Mouse (Mus musculus) small intestine, adult 2 months (tissue): Measurements from ENCODE around the gene Ntf5. TPM values are rescaled to one million over a fixed set of nuclear protein-coding genes. Genes with fewer than 3 reads are reported as not detected.
A peak's percentile ranks its signal among the peaks of the same experiment; 100 is the strongest.

Experiments
- H3K27ac ChIP-seq: fragments of 200-500 bp; 2 replicates; pipeline ENCODE4 v1.5.1; 2012; ENCODE audit warnings: low read depth, low read length, control low read depth, inconsistent platforms; ENCODE audit not compliant: insufficient read depth
- H3K27me3 ChIP-seq: fragments of 200-500 bp; 2 replicates; pipeline ENCODE4 v1.6.1; 2012; ENCODE audit warnings: mild to moderate bottlenecking, moderate library complexity, low read length, inconsistent platforms; ENCODE audit not compliant: control insufficient read depth, insufficient read depth
- H3K36me3 ChIP-seq: fragments of 200-500 bp; 2 replicates; pipeline ENCODE4 v1.6.1; 2012; ENCODE audit warnings: mild to moderate bottlenecking, low read length, control low read depth, inconsistent platforms; ENCODE audit not compliant: control insufficient read depth, insufficient read depth
- H3K4me1 ChIP-seq: fragments of 200-500 bp; 2 replicates; pipeline ENCODE4 v1.6.1; 2012; ENCODE audit warnings: low read length, inconsistent platforms, mixed read lengths; ENCODE audit not compliant: control insufficient read depth, insufficient read depth, insufficient read length
- H3K4me3 ChIP-seq: fragments of 200-500 bp; 2 replicates; pipeline ENCODE4 v1.5.1; 2012; ENCODE audit warnings: low read depth, mild to moderate bottlenecking, control low read depth, inconsistent platforms, low read length, moderate library complexity
- CTCF ChIP-seq: fragments of 200-500 bp; IDR thresholded peaks from 2 replicates; pipeline ENCODE4 v1.5.1; 2012; ENCODE audit warnings: low read depth, mild to moderate bottlenecking, control low read depth, inconsistent platforms, low read length, moderate library complexity, mixed read lengths; ENCODE audit not compliant: insufficient replicate concordance, insufficient read length; ENCODE audit errors: extremely low read depth
- POLR2A ChIP-seq: fragments of 200-500 bp; IDR thresholded peaks from 2 replicates; pipeline ENCODE4 v1.6.1; 2012; ENCODE audit warnings: low read depth, mild to moderate bottlenecking, control low read depth, inconsistent platforms, low read length, moderate library complexity
- WGBS: fragments of 180-500 bp; shearing (Covaris S2); methylation state at CpG from one replicate; pipeline ENCODE4 v1.1.7; 2018; 5-methylcytosine and 5-hydroxymethylcytosine counted together
- polyA plus RNA-seq: library from polyadenylated mRNA; depleted of rRNA; stranded (reverse); fragments of >200 nt; gene quantifications from 2 replicates; pipeline ENCODE4 v1.2.3, GENCODE M21; 2012

Ntf5 gene
- polyA plus RNA-seq, 1 experiment = 0.28 TPM

DNA sequence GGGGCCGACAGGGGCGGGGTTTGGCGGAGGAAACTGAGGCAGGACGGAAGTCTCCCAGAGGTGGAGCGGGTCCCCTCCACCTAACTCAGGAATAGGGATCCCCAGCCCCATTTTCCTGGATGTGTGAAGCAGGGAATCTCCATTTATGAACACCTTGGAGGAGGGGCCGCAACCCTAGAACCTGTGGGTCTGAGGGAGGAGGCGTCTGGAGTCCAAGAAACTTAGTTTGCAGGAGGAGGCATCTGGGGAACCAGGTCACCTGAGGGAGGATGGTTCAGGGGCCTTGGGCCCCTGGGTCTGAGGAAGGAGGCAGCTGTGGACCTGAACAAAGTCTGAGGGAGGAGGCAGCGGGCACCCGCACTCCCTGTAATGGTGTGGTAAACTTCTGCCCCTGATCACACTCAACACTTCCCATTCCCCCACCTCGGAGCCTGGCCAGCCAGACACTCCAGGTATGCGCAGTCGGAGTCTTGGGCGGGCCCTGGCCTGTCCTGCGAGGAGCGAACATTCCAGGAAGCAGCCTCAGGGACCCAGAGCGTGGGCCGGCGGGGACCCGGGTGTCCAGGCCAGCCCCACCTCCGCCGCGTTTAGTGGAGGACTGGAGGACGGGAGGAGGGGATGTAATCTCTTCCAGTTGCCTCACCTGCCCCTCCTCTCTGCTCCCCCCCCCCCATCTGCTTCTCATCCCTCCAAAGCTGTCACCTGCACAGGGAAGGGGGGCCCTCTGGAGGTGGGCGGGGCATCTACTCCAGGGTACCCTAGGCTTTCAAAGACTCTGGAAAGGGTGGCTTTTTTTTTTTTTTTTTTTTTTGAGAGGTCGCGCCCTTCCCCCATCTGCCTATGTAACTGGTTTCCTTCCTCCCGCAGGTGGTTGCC lies 607 bp downstream of the Ntf5 start:
- H3K27ac ChIP-seq = no peak overlapping the region
- WGBS = 3% methylated on average over 27 of the region's 27 CpGs
- TF ChIP-seq POLR2A (no peak), CTCF (no peak)
- H3K4me1 ChIP-seq = peaks cover 6% of the 10 kb centered on the region
- peak overlapping the region; percentile 55 for H3K4me3 ChIP-seq
- peaks cover 56% of the 10 kb centered on the region for H3K27me3 ChIP-seq
- no peaks in the 10 kb centered on the region for H3K36me3 ChIP-seq

DNA sequence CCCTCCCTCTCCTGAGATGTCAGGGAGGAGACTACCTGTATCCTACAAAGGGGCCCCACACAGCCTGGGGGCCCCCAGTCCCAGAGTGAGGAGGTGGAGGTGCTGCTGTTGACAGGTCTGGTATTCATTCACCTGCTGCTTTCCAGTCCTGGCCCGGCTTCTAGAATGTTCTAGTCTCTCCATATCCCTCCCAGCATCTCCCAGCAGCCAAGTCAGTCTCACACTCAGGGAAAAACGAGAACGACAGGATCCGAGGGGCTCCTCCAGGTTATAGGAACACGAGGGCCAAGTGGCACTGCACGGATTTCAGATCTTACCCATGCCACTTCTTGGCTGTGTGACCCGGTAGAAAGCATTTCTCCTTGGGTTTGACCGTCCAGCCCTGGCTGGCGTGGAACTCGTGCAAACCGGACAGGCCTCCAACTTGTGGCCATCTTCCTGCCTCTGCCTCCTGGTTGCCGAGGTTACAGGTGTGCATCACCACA lies 1.3 kb downstream of the Ntf5 start:
- Histone ChIP-seq H3K4me3 (no peak overlapping the region), H3K27me3 (peaks cover 62% of the 10 kb centered on the region), H3K36me3 (no peaks in the 10 kb centered on the region), H3K4me1 (peaks cover 6% of the 10 kb centered on the region), H3K27ac (no peak overlapping the region)
- 46% methylated on average over 12 of the region's 12 CpGs for WGBS
- no peak for TF ChIP-seq POLR2A
- TF ChIP-seq CTCF = no peak

DNA sequence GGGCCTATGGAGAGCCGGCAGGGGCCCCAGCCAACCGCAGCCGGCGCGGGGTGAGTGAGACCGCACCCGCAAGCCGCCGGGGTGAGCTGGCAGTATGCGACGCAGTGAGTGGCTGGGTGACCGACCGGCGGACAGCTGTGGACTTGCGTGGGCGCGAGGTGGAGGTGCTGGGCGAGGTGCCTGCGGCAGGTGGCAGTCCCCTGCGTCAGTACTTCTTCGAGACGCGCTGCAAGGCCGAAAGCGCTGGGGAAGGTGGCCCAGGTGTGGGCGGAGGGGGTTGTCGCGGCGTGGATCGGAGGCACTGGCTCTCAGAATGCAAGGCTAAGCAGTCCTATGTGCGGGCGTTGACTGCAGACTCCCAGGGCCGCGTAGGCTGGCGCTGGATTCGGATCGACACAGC lies 2.1 kb downstream of the Ntf5 start:
- WGBS = 19% methylated on average over 37 of the region's 37 CpGs
- Histone ChIP-seq H3K27me3 (peaks cover 66% of the 10 kb centered on the region), H3K4me3 (no peak overlapping the region), H3K36me3 (peaks cover 1% of the 10 kb centered on the region; the same call in 1 of the 2 replicates), H3K4me1 (peaks cover 9% of the 10 kb centered on the region), H3K27ac (no peak overlapping the region)
- TF ChIP-seq CTCF (no peak), POLR2A (no peak)

DNA sequence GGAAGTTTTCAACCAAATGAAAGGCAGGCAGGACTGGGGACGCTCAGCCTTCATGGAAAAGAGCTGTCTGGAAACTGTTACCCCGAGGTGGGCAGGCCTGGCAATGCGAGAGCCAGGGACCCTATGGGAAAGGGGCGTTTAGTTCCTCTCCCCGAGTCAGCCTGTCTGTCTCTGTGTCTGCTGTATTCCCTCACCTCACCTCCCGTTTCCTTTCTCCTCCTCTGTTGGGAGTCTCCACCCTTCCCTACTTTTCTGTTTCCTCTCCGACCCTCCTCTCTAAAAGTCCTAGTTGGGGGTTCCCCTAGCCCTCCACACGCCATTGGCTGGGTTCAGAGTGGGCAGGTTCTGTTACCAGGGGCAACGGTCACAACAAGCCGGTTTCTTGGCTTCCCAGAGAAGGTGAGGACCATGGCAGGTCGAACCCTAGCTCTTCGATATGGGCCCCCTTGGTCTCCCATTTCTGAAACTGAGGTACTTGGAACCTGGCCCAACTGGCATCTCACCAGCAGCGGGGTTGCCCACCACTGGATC lies 4.5 kb downstream of the Ntf5 start:
- Histone ChIP-seq H3K4me3 (no peak overlapping the region), H3K27me3 (peaks cover 55% of the 10 kb centered on the region), H3K4me1 (peaks cover 9% of the 10 kb centered on the region), H3K36me3 (peaks cover 21% of the 10 kb centered on the region), H3K27ac (no peak overlapping the region)
- 12% methylated on average over 13 of the region's 13 CpGs for WGBS
- no peak for TF ChIP-seq POLR2A

DNA sequence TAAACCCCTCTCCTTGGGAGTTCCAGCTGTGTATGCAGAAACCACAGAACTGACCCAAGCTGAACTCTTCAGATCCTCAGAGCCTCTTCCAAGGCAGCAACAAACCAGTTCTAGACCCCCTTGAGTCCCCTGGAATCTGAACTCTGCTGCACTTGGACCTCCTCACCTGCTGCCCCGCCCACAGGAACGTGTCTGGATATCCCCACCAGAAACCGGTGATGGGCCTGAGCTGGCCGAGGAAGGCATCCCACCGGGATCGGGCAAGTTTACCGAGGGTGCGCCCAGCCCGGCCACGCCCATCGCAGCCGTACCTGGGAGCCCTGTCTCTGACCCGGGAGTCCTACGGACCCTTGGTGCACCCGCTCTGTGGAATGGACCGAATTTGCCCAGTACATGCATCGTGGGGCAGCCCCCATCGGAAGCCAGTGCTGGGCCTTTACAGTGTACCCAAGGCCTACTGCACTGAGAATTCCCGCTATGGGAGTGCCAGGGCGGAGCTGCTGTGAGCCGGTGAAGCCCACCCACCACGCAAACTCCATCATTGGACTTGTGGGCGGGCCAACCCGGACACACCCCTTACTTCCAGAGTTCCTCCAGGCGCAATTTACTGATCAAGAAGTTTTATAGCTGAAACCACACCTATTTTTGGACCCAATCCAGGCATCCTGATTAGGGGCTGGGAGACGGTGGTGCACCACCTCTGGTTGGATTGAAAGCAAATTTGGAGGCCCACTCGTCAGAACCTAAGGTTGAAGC lies 6.5 kb downstream of the Ntf5 start:
- H3K36me3 ChIP-seq = peaks cover 39% of the 10 kb centered on the region
- TF ChIP-seq POLR2A = no peak
- TF ChIP-seq CTCF = no peak
- H3K4me1 ChIP-seq = peaks cover 3% of the 10 kb centered on the region
- no peak overlapping the region for H3K27ac ChIP-seq
- WGBS = 14% methylated on average over 27 of the region's 27 CpGs
- H3K4me3 ChIP-seq = no peak overlapping the region
- H3K27me3 ChIP-seq = peaks cover 35% of the 10 kb centered on the region

DNA sequence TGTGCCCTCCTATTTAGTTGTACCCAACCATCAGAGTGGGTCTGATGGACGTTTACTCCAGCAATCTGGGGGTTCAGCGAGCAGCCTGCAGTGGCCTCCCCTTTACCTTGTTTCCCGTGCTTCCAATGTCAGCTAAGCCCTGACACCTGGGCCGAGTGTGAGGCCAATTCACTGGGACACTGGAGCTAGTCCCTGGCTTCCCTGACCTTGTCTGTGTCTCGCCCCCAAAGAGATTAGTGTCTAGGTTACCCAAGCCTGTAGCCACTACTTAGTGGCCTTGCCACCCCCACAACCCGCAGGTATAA lies 7.1 kb downstream of the Ntf5 start, which contains the start of gene Lhb:
Gene Lhb (plus strand): TSS at position 206 of the 305 bp plus-strand sequence.
- Histone ChIP-seq H3K27ac (no peak within 1 kb of the TSS), H3K27me3 (peaks cover 30% of the 10 kb centered on the region), H3K36me3 (peaks cover 39% of the 10 kb centered on the region), H3K4me1 (peaks cover 3% of the 10 kb centered on the region), H3K4me3 (no peak within 1 kb of the TSS)
- TF ChIP-seq CTCF = no peak
- TF ChIP-seq POLR2A = no peak
- 46% methylated on average over 6 of the region's 6 CpGs for WGBS

DNA sequence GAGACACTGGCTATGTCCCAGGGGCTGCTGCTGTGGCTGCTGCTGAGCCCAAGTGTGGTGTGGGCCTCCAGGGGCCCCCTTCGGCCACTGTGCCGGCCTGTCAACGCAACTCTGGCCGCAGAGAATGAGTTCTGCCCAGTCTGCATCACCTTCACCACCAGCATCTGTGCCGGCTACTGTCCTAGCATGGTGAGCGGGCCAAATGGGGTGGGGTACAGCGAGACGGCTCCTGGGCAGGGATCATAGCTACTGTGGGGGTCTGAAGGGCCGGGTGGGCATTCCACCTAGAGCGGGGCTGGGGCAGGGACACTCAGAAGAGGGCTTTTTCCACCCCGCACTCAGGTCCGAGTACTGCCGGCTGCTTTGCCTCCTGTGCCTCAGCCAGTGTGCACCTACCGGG lies 7.7 kb downstream of the Ntf5 start:
- WGBS = 98% methylated on average over 14 of the region's 14 CpGs
- H3K27ac ChIP-seq = no peak overlapping the region
- TF ChIP-seq CTCF (no peak), POLR2A (no peak)
- H3K27me3 ChIP-seq = peaks cover 24% of the 10 kb centered on the region
- peaks cover 40% of the 10 kb centered on the region for H3K36me3 ChIP-seq
- no peak overlapping the region for H3K4me3 ChIP-seq
- H3K4me1 ChIP-seq = peaks cover 3% of the 10 kb centered on the region
